Mouse (Mus musculus) heart, embryonic 13.5 days (tissue): ENCODE data around the gene Zfp644. TPM values are rescaled to one million over a fixed set of nuclear protein-coding genes. Genes with fewer than 3 reads are reported as not detected.
"Not testable (repeated sequence)": the region's sequence is repeated elsewhere in the genome, so short reads cannot be mapped to it uniquely, and the experiment has no call there.

Source experiments
- ATAC-seq: fragments of 200-750 bp; cut with Nextera tagmentation; 2 replicates; pipeline ENCODE4 v1.8.0; 2017; ENCODE audit warnings: moderate TSS enrichment; ENCODE audit not compliant: insufficient number of reproducible peaks, low FRiP score, low TSS enrichment; ENCODE audit errors: extremely low read depth
- H3K27ac ChIP-seq: fragments of 300-500 bp; sonication (generic); replicated peaks from 2 replicates; pipeline ENCODE4 v1.5.1; 2015; ENCODE audit warnings: moderate library complexity, mild to moderate bottlenecking, inconsistent platforms
- H3K27me3 ChIP-seq: fragments of 300-500 bp; sonication (generic); replicated peaks from 2 replicates; pipeline ENCODE4 v1.6.1; 2015; ENCODE audit warnings: mild to moderate bottlenecking, inconsistent platforms
- H3K36me3 ChIP-seq: fragments of 300-500 bp; sonication (generic); 2 replicates; pipeline ENCODE4 v1.6.1; 2015; ENCODE audit warnings: mild to moderate bottlenecking, inconsistent platforms
- H3K4me1 ChIP-seq: fragments of 300-500 bp; sonication (generic); 2 replicates; pipeline ENCODE4 v1.6.1; 2015; ENCODE audit warnings: inconsistent platforms
- H3K4me2 ChIP-seq: fragments of 300-500 bp; sonication (generic); 2 replicates; pipeline ENCODE4 v1.6.1; 2015; ENCODE audit warnings: inconsistent platforms, mild to moderate bottlenecking, moderate library complexity
- H3K4me3 ChIP-seq: fragments of 300-500 bp; sonication (generic); 2 replicates; pipeline ENCODE4 v1.5.1; 2015; ENCODE audit warnings: moderate library complexity, mild to moderate bottlenecking, inconsistent platforms
- H3K9ac ChIP-seq: fragments of 300-500 bp; sonication (generic); 2 replicates; pipeline ENCODE4 v1.6.1; 2015; ENCODE audit warnings: inconsistent platforms, mild to moderate bottlenecking, moderate library complexity
- H3K9me3 ChIP-seq: fragments of 300-500 bp; sonication (generic); 2 replicates; pipeline ENCODE4 v1.6.1; 2016; ENCODE audit warnings: inconsistent platforms
- WGBS: fragments of 180-500 bp; shearing (Covaris S2); methylation state at CpG from one replicate; pipeline ENCODE4 v1.1.7; 2015; ENCODE audit warnings: mixed read lengths; 5-methylcytosine and 5-hydroxymethylcytosine counted together
- polyA plus RNA-seq: library from polyadenylated mRNA; unstranded; fragments of >200 nt; fragmentation: Nextera tagmentation; extraction: Ambion mirVana; gene quantifications from 2 replicates; pipeline ENCODE4 v1.2.1, GENCODE M21; 2015

Zfp644 gene
- polyA plus RNA-seq, 1 experiment from 2014 or later = 38.5 TPM

DNA sequence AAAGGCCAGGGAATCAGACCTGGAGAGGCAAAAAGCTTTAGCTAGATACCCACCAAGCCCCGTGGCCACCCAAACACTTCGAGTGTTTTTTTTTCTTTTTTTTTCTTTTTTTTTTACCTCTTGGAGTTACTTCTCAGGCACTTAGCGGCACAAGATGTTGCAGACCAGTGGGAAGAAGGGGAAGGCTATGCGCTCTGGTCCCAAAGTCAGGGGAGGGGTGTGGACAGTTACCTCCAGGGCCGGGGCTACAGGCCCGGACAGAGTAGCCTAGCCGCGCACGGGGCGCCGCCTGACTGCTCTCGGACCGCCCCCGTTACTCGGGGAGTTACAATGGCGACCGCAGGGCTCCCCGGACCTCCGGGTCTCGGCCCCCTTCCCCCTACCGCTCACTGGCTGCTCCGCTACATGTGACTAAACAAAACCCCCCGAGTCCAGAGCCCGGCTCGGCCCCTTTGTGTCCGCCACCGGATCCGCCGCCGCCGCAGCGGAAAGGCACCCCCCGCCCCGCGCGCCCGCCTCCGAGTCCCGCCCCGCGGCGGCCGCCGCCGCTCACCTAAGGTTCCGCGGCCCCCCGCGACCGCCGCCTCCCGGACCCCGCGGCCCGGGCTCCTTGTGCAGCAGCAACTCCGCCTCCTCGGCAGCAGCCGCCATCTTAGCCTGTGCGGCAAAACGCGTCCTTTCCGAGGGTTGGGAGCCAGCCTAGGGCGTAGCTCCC lies 1.2 kb downstream of the Zfp644 start:
- peak overlapping the region; percentile 99 for H3K9ac ChIP-seq
- H3K36me3 ChIP-seq = peaks cover 23% of the 10 kb centered on the region
- ATAC-seq = peak; percentile 68
- WGBS = under 1% methylated on average over 63 of the region's 63 CpGs
- no peaks in the 10 kb centered on the region for H3K27me3 ChIP-seq
- H3K4me2 ChIP-seq = peak overlapping the region; percentile 90
- H3K4me1 ChIP-seq = peaks cover 44% of the 10 kb centered on the region
- no peaks in the 10 kb centered on the region for H3K9me3 ChIP-seq
- H3K27ac ChIP-seq = peak overlapping the region; percentile 99
- H3K4me3 ChIP-seq = peak overlapping the region; percentile 75

DNA sequence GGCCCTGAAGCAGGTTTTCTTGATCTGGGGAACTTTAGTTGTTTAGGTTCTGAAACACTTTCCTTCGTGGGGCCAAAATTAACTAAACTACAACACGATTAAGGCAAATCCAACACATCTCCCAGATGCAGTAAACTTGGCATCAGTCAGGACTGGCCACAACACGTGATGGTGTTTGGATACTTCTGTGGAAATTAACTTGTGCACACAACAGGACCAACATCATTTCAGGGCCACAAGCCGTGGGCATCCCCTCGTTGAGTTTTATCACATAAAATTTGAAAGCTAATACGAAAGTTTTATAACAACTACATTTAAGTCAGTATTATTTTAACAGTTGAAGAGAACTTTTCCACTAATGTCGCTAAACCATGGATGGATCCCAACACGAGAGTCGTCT lies 1.9 kb downstream of the Zfp644 start:
- H3K4me3 ChIP-seq = peak overlapping the region; percentile 75
- ATAC-seq = no peak
- peak overlapping the region; percentile 99 for H3K27ac ChIP-seq
- no peaks in the 10 kb centered on the region for H3K27me3 ChIP-seq
- H3K4me2 ChIP-seq = peak overlapping the region; percentile 90
- peaks cover 44% of the 10 kb centered on the region for H3K4me1 ChIP-seq
- H3K36me3 ChIP-seq = peaks cover 28% of the 10 kb centered on the region
- 36% methylated on average over 9 of the region's 9 CpGs for WGBS
- H3K9me3 ChIP-seq = no peaks in the 10 kb centered on the region
- peak overlapping the region; percentile 99 for H3K9ac ChIP-seq

DNA sequence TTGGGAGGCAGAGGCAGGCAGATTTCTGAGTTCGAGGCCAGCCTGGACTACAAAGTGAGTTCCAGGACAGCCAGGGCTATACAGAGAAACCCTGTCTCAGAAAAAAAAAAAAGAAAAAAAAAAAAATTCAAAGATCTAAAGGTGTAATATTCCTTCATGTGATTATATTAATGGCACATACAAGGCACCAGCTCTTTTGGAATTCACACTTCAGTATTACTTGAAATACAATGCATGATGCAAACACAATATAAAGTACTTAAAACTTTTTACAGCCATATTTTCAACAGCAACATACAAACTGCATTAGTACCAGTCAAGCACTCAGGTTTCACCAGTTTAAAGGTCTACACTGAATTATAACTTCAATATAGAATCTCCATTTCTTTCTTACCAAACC lies 2.4 kb downstream of the Zfp644 start:
- Histone ChIP-seq H3K4me3 (peak overlapping the region; percentile 75), H3K36me3 (peaks cover 29% of the 10 kb centered on the region), H3K4me2 (peak overlapping the region; percentile 90), H3K27me3 (no peaks in the 10 kb centered on the region), H3K4me1 (peaks cover 44% of the 10 kb centered on the region), H3K9ac (peak overlapping the region; percentile 99), H3K27ac (peak overlapping the region; percentile 99; the same call in 1 of the 2 replicates), H3K9me3 (no peaks in the 10 kb centered on the region)
- WGBS = 91% methylated on average over 1 of the region's 1 CpGs
- ATAC-seq = no peak

DNA sequence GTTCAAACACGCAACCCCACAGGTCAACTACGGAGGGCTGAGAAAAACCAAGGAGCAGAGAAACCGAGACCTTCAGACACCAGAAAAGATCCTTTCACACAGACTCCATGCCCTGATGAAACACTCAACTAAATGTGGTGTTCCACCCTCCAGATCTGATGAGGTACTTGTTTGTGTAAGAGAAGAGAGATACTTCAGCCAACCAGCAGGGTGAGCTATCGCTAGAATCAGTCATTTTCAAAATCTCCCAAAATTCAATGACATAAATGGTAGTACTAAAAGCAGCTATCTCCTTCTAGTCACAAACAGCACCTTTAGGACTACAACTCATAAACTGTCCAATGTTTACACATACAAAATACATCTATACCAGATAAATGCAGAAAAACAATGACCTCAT lies 4.1 kb downstream of the Zfp644 start:
- H3K27ac ChIP-seq = no peak overlapping the region
- no peak for ATAC-seq
- peaks cover 44% of the 10 kb centered on the region for H3K4me1 ChIP-seq
- 85% methylated on average over 4 of the region's 4 CpGs for WGBS
- peaks cover 33% of the 10 kb centered on the region for H3K36me3 ChIP-seq
- no peak overlapping the region for H3K4me2 ChIP-seq
- no peaks in the 10 kb centered on the region for H3K9me3 ChIP-seq
- H3K4me3 ChIP-seq = no peak overlapping the region
- H3K9ac ChIP-seq = no peak overlapping the region
- H3K27me3 ChIP-seq = no peaks in the 10 kb centered on the region

DNA sequence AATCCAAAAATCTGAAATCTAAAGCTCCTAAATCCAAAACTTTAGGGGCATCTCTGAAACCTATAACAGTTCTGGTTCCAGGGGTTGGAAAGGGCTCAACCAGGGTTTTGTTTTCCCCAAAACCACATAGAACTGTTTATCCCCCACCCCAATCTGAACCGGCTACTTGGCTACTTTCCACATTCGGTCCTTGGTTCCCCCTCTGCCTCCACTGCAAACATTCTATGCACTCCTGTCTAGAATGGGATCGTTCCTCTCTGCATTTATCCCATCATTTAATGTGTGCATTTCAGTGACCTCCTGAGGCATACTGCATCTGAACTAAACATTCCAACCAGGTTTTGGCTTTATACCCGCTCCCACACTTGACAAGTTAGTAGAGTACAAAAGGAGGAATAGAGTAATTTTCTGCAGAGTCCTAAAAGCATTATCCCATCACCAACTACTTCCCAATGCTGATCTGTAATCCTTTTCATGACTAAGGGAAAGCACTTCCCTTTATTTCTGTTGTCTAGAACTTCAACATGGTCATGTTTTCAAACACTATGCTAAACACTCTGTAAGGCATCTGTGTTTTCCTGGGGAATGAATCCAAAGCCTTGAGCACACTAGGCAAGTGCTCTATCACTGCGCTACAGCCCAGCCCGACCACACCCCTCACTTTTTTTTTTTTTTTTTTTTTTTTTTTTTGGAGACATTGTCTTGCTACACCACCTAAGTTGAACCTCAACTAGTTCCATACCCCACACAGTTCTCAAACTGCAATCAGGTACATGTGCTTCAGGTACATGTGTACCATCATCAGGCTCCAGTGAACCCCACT lies 16.2 kb downstream of the Zfp644 start:
- WGBS = 90% methylated on average over 6 of the region's 6 CpGs

DNA sequence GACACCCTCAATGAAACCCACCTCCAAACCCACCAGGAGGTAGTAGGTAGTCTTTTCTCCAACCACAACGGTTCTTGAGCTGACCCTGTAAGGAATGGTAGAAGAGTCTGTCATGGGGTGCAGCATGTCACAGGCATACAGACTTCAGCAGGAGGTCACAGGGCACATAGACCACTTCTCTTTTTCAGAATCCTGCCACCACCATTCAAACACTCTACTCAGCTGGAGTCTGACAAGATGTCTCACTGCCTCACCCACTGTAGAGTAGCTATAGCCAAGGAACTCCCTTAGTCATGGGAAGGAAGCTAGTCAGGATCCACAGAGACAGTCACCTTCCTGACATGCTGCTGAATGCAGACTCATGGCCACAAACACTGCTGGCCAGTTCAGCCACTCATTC lies 17.4 kb downstream of the Zfp644 start:
- WGBS = 91% methylated on average over 1 of the region's 1 CpGs
- no peak overlapping the region for H3K9ac ChIP-seq
- peaks cover 8% of the 10 kb centered on the region for H3K36me3 ChIP-seq
- ATAC-seq = no peak
- no peaks in the 10 kb centered on the region for H3K27me3 ChIP-seq
- H3K4me3 ChIP-seq = no peak overlapping the region
- no peak overlapping the region for H3K4me2 ChIP-seq
- peaks cover 24% of the 10 kb centered on the region for H3K4me1 ChIP-seq
- H3K9me3 ChIP-seq = no peaks in the 10 kb centered on the region
- H3K27ac ChIP-seq = no peak overlapping the region

More for the DNA sequence above, 16.2 kb downstream of the Zfp644 start:
- Histone ChIP-seq H3K27me3 (no peaks in the 10 kb centered on the region), H3K36me3 (peaks cover 12% of the 10 kb centered on the region), H3K9me3 (no peaks in the 10 kb centered on the region), H3K4me1 (peaks cover 23% of the 10 kb centered on the region), H3K27ac (no peak overlapping the region), H3K9ac (no peak overlapping the region), H3K4me3 (no peak overlapping the region), H3K4me2 (no peak overlapping the region)
- ATAC-seq = no peak

DNA sequence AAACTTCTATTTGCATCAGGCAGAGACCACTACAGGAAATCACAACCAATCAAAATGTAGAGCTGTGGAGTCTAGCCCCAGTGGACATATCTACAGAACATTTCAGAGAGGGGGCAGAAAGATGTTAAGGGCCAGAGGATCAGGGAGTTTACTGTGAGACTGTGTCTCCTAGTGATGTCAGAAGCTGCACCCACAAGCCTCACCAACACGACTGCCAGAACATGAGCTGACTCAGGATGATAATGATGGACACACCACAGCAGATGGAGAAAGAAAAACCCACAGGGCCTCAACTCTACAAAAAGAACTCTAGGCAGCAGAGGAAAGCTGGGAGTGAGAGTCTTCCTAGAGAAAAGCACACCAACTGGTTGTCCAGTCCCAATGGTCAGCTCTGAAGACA lies 18.3 kb downstream of the Zfp644 start:
- H3K27ac ChIP-seq, H3K36me3 ChIP-seq, H3K27me3 ChIP-seq, ATAC-seq, H3K4me3 ChIP-seq, H3K9me3 ChIP-seq, H3K9ac ChIP-seq, H3K4me2 ChIP-seq: not testable (repeated sequence)
- H3K4me1 ChIP-seq = peaks cover 32% of the 10 kb centered on the region
- 18% methylated on average over 1 of the region's 1 CpGs for WGBS

DNA sequence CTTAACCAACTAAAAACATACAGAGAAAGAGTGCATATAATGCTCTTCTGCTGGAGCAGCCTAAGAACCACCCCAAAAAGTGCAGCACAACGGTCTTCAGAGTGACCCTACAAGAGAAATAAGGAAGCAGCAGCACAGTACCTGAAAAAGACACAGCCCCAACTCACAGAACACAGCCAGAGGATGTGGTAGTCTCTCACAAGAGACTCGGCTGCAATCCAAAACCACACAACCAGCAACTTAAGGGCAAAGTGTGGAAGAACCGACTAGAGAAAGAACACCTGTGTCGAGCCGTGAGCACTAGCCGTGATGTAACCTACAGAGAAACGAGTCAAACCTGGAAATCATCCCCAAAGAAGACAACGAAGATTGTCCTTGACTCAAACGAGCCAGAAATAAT lies 20.3 kb downstream of the Zfp644 start:
- Histone ChIP-seq H3K27ac (no peak overlapping the region), H3K36me3 (peaks cover 4% of the 10 kb centered on the region), H3K4me1 (peaks cover 32% of the 10 kb centered on the region), H3K4me2 (no peak overlapping the region), H3K27me3 (no peaks in the 10 kb centered on the region), H3K9me3 (no peaks in the 10 kb centered on the region), H3K9ac (no peak overlapping the region), H3K4me3 (no peak overlapping the region)
- WGBS = 88% methylated on average over 9 of the region's 9 CpGs
- ATAC-seq = no peak

DNA sequence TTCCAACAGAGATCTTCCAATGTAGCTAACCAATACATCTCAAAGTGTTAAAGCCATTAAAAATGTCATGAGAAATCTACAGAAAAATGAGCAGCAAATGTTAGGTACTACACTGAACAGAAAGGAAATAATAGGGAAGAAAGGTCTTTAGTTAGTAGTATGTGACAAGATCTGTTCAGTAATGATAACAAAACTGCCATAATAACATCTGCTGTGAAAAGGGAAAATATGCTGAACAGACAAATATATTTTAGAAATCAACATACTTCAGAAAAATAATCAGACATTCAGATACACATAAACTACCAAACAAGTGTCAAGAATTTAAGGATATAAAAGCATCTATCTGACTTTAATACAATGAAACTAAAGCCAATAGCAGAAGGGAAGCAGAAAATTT lies 24.5 kb downstream of the Zfp644 start:
- Histone ChIP-seq H3K36me3 (peaks cover 21% of the 10 kb centered on the region), H3K27ac (peak overlapping the region; percentile 48; the same call in 1 of the 2 replicates), H3K27me3 (no peaks in the 10 kb centered on the region), H3K4me3 (no peak overlapping the region), H3K9ac (no peak overlapping the region), H3K9me3 (no peaks in the 10 kb centered on the region), H3K4me1 (peaks cover 23% of the 10 kb centered on the region), H3K4me2 (no peak overlapping the region)
- no peak for ATAC-seq

DNA sequence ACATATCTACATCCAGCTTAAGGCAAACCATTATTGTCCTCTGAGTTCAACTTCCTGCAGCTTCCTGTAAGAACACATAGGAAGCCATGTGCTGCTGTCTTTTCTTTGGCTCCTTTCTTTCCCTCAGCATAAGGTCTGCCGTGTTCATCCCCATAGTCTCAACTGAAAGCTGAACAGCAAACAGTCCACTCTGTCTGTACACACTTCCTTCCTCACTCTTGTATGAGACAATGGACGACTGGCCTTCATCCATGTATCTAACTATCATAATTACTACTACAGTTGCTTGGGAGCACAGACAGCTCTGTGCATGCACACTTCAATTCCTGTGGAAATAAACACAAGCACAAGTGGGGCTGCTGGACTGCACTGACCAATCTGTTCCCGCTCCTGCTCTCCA lies 25.2 kb downstream of the Zfp644 start:
- H3K36me3 ChIP-seq = peaks cover 26% of the 10 kb centered on the region
- H3K27me3 ChIP-seq = no peaks in the 10 kb centered on the region
- peak overlapping the region; percentile 48; the same call in 1 of the 2 replicates for H3K27ac ChIP-seq
- no peak overlapping the region for H3K4me3 ChIP-seq
- WGBS = 60% methylated on average over 3 of the region's 3 CpGs
- no peak overlapping the region for H3K9ac ChIP-seq
- H3K4me2 ChIP-seq = no peak overlapping the region
- no peak for ATAC-seq
- peaks cover 23% of the 10 kb centered on the region for H3K4me1 ChIP-seq
- no peaks in the 10 kb centered on the region for H3K9me3 ChIP-seq

DNA sequence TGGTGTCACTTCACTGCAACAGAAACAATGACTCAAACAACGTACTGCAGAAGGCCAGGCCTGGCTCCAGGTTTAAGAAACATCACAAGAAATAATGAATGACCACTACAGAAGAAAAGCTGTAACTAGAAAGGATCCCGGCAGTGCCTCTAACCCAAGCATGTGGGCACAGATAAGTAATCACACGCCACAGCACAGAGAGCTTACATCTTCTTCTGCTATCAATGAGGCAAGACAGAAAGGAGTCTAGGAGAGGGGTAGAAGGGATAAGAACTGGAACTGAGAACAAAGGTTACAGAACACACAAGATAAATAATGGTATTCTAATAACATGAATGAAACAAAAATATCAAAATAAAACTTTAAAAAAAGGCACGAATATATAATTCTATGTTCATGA lies 32.2 kb downstream of the Zfp644 start:
- 51% methylated on average over 4 of the region's 4 CpGs for WGBS
- no peaks in the 10 kb centered on the region for H3K9me3 ChIP-seq
- H3K4me3 ChIP-seq = no peak overlapping the region
- H3K4me2 ChIP-seq = no peak overlapping the region
- no peak overlapping the region for H3K27ac ChIP-seq
- no peaks in the 10 kb centered on the region for H3K27me3 ChIP-seq
- H3K4me1 ChIP-seq = no peaks in the 10 kb centered on the region; the same call in 1 of the 2 replicates
- ATAC-seq = no peak
- no peak overlapping the region for H3K9ac ChIP-seq
- H3K36me3 ChIP-seq = peaks cover 39% of the 10 kb centered on the region
